Mouse (Mus musculus): ENCODE data around the gene Caprin1. TPM values are rescaled to one million over a fixed set of nuclear protein-coding genes. Genes with fewer than 3 reads are reported as not detected.

Caprin1 gene
- polyA plus RNA-seq, 1 experiment from 2014 or later = 337 TPM

DNA sequence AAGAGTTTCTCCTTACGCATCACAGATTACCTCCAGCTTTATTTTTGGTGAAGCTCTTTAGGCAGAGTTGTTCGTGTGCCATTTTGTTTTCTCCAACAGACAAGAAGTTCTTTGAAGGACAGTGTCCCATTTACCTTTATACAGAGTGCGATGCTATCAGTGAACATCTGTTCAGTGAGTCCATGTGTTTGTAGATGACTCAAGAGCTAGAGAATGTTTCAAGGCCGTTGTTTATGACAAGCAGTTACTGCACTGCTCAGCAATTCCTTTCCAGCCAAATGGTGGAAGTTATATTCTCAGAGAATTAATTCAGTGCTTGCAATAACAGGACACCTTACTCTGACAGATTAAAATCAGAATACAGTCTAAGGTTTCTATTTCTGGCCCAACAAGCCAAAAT, 27.5 kb upstream of the Caprin1 start:
- no peaks in the 10 kb centered on the region for H3K9me3 ChIP-seq (replicated peaks)
- no peaks in the 10 kb centered on the region for H3K36me3 ChIP-seq
- H3K9ac ChIP-seq = no peak overlapping the region
- no peak overlapping the region for H3K4me3 ChIP-seq (replicated peaks)
- no peaks in the 10 kb centered on the region for H3K27me3 ChIP-seq
- H3K4me1 ChIP-seq = no peaks in the 10 kb centered on the region
- WGBS = 75% methylated on average over 4 of the region's 4 CpGs
- H3K4me2 ChIP-seq = no peak overlapping the region
- ATAC-seq (replicated peaks; ENCODE audit: low FRiP score) = no peak
- no peak overlapping the region for H3K27ac ChIP-seq

DNA sequence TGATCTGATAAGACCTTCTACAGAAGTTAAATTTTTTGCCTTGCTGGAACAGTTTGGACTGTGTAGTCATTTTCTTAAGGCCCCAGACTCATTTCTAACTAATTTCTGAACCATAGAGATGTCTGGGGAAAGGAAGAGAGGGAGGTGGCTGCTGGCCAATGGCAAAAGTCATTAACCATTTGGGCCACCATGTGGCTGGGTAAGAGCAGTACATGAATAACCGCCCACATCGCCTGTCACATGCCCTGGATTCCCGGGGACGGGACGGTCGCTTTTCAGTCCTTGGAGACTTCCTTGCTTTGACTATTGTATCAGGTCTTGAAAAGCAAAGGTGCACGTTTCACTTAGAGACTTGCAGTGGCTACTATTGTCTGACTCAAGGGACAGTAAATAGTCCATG, 25.1 kb upstream of the Caprin1 start:
- H3K9ac ChIP-seq = no peak overlapping the region
- no peaks in the 10 kb centered on the region for H3K36me3 ChIP-seq
- H3K27ac ChIP-seq = no peak overlapping the region
- no peaks in the 10 kb centered on the region for H3K4me1 ChIP-seq
- WGBS = 64% methylated on average over 7 of the region's 7 CpGs
- no peak overlapping the region for H3K4me2 ChIP-seq
- no peaks in the 10 kb centered on the region for H3K9me3 ChIP-seq (replicated peaks)
- no peak for ATAC-seq (replicated peaks; ENCODE audit: low FRiP score)
- H3K4me3 ChIP-seq (replicated peaks) = no peak overlapping the region
- no peaks in the 10 kb centered on the region for H3K27me3 ChIP-seq

DNA sequence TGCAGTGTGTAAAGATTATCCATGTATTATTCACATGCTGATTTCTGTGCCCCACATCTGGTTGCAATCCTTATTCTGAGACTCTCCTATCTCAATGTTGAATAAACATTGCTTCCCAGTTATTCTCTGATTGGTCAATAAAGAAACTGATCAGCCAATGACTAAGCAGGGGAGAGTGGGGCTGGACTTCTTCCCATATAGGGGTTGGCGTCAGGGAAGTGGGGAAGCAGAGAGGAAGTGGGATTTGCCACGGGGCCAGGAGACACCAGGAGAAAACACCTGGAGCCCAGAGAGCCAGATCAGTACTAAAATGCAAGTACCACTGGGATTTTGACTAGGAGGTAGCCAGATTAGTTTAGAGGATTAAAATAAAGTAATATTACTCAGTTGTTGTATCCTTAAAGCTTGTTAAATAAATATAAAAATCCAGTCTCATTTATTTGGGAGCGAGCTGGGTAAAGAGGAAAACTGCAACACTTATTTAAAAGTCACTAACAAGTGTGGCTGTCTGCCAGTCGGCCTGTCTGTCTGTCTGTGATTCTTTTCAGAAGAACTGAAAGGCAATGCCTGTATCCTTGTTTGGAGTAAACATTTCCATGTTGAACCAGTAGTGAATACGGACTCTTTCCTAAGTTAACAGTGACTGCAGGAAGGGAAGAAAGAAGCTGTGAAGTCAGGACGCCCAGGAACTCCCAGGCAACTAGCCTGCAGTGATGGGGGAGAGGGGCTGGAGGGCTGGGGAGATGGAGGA, 19.9 kb upstream of the Caprin1 start:
- H3K4me3 ChIP-seq (replicated peaks) = no peak overlapping the region; the same call in 1 of the 2 replicates
- WGBS = 42% methylated on average over 6 of the region's 6 CpGs
- H3K27ac ChIP-seq = no peak overlapping the region
- H3K4me1 ChIP-seq = no peaks in the 10 kb centered on the region
- peak overlapping the region; percentile 41 for H3K4me2 ChIP-seq
- ATAC-seq (replicated peaks; ENCODE audit: low FRiP score) = peak; percentile 62; the same call in 1 of the 2 replicates
- H3K9ac ChIP-seq = no peak overlapping the region
- H3K9me3 ChIP-seq (replicated peaks) = no peaks in the 10 kb centered on the region
- no peaks in the 10 kb centered on the region for H3K27me3 ChIP-seq
- no peaks in the 10 kb centered on the region for H3K36me3 ChIP-seq

DNA sequence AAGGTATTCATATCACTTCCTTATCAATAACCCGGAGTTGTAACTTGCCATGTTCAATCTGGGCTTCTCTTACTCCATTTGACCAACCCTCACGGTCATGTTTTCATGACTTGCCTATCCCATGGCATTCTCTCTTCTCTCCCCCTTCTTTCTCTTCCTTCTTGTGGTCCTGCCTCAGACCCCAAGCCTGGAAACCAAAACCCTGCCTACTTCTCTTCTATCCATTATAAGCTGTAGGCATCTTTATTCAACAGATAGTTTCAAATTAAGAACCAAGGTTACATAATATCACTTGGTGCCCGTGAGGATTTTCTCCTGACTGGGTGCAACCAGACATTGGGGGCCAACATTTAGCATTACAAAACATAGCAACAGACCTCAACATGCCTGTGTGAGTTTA, 18.5 kb upstream of the Caprin1 start:
- no peaks in the 10 kb centered on the region for H3K27me3 ChIP-seq
- H3K9me3 ChIP-seq (replicated peaks) = no peaks in the 10 kb centered on the region
- WGBS = 82% methylated on average over 3 of the region's 3 CpGs
- H3K4me1 ChIP-seq = no peaks in the 10 kb centered on the region
- no peak overlapping the region for H3K4me3 ChIP-seq (replicated peaks)
- H3K36me3 ChIP-seq = no peaks in the 10 kb centered on the region
- ATAC-seq (replicated peaks; ENCODE audit: low FRiP score) = no peak
- H3K27ac ChIP-seq = no peak overlapping the region
- H3K9ac ChIP-seq = no peak overlapping the region
- no peak overlapping the region for H3K4me2 ChIP-seq

DNA sequence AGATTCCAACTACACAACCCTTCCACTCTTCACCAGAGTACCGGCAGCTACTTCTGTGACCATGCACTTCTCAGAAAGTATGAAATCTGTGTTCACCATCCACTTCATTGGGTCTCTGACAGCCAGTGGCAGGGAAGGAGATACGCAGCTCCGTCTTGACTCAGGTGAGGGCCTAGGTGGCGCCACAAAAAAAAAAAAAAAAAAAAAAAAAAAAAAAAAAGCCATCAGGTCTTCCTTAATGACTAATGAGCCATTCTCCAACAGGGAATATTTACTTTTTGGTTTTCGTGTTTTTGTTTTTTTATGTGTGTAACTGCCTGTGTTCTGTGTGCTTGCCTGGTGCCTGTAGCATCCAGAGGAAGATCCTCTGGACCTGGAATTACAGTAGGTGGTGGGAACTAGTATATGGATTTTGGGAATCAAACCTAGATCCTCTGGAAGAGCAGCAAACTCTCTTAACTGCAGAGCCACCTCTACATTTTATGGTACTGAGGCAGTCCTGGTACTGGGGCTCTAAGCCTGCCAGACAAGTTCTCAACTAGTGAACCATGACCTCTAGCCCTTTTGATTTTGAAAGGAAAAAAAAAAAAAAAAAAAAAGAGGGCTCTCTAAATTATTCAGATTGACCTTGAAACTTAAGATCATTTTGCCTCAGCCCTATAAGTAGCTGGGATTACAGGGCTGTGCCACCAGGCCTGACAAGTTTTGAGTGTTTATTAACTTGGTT, 14.2 kb upstream of the Caprin1 start:
- no peak for ATAC-seq (replicated peaks; ENCODE audit: low FRiP score)
- Histone ChIP-seq H3K27me3 (no peaks in the 10 kb centered on the region), H3K36me3 (no peaks in the 10 kb centered on the region), H3K4me1 (no peaks in the 10 kb centered on the region), H3K4me3 (replicated peaks) (no peak overlapping the region), H3K27ac (no peak overlapping the region), H3K4me2 (no peak overlapping the region), H3K9me3 (replicated peaks) (no peaks in the 10 kb centered on the region), H3K9ac (no peak overlapping the region)
- WGBS = 64% methylated on average over 5 of the region's 5 CpGs

DNA sequence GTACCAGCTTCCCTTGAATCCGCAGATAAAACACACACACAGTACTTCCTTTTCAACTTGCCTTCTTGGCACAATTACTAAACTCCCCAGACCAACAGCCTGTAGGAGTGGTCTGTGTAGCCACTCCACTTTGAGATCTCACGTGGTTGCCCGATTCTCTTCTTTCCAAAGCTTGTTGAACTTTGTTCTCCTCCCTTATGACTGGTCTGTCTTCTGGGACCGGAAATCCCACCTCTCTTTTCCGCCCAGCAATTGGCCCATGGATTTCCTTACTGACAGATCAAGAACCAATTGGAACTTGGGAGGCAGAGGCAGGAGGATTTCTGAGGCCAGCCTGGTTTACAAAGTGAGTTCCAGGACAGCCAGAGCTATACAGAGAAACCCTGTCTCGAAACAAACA, 13.0 kb upstream of the Caprin1 start:
- Histone ChIP-seq H3K27ac (no peak overlapping the region), H3K4me3 (replicated peaks) (no peak overlapping the region), H3K9ac (no peak overlapping the region), H3K4me2 (no peak overlapping the region), H3K4me1 (no peaks in the 10 kb centered on the region), H3K9me3 (replicated peaks) (no peaks in the 10 kb centered on the region), H3K36me3 (no peaks in the 10 kb centered on the region), H3K27me3 (no peaks in the 10 kb centered on the region)
- ATAC-seq (replicated peaks; ENCODE audit: low FRiP score) = no peak
- WGBS = 87% methylated on average over 6 of the region's 6 CpGs

DNA sequence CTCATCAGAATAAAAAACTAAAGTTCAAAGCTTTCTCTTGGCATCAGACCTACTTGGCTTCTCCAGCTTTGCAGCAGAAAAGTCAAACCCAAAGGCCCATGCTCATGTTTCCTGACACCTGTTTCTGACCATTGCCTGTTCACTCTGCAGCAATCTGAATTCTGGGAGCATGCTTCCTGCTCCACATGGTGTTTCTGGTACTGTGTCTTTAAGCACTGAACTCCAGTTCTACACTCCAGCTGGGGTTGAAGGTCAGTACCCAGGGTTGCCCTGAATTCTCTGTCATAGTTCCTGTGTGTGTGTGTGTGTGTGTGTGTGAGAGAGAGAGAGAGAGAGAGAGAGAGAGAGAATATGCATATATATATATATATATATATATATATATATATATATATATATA, 11.0 kb upstream of the Caprin1 start:
- no peak overlapping the region for H3K27ac ChIP-seq
- no peaks in the 10 kb centered on the region for H3K27me3 ChIP-seq
- H3K4me1 ChIP-seq = peaks cover 6% of the 10 kb centered on the region
- H3K4me2 ChIP-seq = no peak overlapping the region
- H3K36me3 ChIP-seq = no peaks in the 10 kb centered on the region
- no peak for ATAC-seq (replicated peaks; ENCODE audit: low FRiP score)
- no peak overlapping the region for H3K4me3 ChIP-seq (replicated peaks)
- no peaks in the 10 kb centered on the region for H3K9me3 ChIP-seq (replicated peaks)
- no peak overlapping the region for H3K9ac ChIP-seq

DNA sequence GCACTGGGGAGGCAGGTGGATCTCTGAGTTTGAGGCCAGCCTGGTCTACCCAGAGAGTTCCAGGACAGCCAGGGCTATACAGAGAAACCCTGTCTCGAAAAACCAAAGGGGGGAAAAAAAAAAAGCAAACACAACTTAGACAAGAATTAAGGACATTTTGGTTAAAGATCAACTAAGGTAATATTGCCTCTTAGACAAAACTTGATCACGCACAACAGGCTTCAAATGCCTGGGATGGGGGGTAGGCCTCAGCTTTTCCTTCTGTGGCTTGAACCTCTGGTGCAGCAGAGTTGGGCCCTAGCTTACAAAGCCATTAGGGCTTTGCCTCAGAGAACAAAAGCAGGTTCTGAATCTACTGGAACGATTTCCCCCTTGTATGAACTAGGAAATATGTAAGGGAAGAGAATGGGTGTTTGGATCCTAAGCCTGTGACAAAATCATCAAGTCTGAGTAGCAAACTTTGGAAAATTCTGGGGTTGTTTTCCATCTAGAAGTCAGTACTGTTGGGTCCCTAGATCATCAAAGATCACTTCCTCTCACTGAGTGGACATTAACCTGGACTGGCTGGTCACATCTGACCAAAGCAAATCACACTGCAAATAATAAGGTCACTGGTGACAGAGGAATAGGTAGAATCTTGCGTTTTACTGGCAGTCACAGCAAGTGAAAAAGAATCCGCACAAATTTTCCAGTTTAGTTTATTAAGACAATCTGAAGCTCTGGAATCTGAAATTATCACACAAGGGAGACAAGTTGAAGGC, 6.5 kb upstream of the Caprin1 start:
- peak overlapping the region; percentile 48; the same call in 1 of the 2 replicates for H3K27ac ChIP-seq
- 65% methylated on average over 5 of the region's 5 CpGs for WGBS

DNA sequence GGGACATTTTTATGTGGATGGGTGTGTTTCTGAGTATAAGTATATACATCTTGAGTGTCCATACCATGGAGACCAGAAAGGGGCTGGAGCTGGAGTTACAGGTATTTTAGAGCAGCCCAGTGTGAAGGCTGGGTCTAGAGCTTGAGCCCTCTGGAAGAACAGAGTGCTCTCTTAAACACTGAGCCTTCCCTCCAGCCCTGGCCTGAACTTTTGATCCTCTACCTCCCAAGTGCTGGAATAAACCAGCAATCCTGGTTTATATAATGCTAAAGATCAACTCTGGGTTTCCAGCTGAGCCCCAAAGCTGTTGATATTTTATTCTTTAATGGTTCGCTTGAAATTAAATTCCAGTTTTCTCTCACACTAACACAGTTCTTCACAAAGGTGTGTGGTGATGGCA, 5.0 kb upstream of the Caprin1 start:
- Histone ChIP-seq H3K27ac (no peak overlapping the region), H3K27me3 (no peaks in the 10 kb centered on the region), H3K36me3 (no peaks in the 10 kb centered on the region), H3K4me1 (peaks cover 20% of the 10 kb centered on the region), H3K9ac (no peak overlapping the region), H3K4me2 (no peak overlapping the region), H3K4me3 (replicated peaks) (no peak overlapping the region), H3K9me3 (replicated peaks) (no peaks in the 10 kb centered on the region)
- WGBS = 92% methylated on average over 1 of the region's 1 CpGs
- no peak for ATAC-seq (replicated peaks; ENCODE audit: low FRiP score)

More for the DNA sequence above, 6.5 kb upstream of the Caprin1 start:
- H3K36me3 ChIP-seq = no peaks in the 10 kb centered on the region
- no peaks in the 10 kb centered on the region for H3K9me3 ChIP-seq (replicated peaks)
- ATAC-seq (replicated peaks; ENCODE audit: low FRiP score) = no peak
- no peak overlapping the region for H3K4me3 ChIP-seq (replicated peaks)
- H3K27me3 ChIP-seq = no peaks in the 10 kb centered on the region
- H3K4me1 ChIP-seq = peaks cover 10% of the 10 kb centered on the region
- H3K4me2 ChIP-seq = no peak overlapping the region
- no peak overlapping the region for H3K9ac ChIP-seq

DNA sequence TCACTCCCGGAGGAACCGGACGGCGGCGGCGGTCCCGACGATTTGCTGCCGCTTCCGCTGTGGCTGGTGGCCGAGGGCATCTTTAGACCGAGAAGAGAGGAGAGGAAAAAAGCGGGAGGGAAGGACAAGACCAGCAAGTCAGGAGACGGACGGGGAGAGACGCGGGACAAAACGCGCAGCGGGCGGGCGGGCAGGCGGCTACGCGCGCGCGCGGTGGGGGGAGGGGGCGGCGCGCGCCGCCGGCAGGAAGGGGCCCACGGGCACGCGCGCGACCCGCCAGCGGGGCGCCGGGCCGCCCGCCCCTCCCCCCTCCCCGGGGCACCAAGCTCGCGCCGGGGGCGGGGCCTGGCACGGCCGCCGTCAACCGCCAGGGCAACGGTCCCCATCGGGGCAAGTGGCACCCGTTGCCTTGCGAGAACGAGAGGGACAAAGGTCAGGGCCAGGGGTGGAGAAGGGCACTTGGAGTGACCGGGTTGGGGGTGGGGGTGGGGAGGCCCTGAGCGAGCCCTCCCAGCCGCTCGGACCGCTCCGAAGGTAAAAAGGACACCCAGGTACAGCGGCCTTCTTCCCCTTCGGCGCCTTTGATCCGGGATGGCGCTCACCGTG, 485 bp downstream of the Caprin1 start:
- under 1% methylated on average over 58 of the region's 72 CpGs for WGBS
- Histone ChIP-seq H3K9me3 (replicated peaks) (no peaks in the 10 kb centered on the region), H3K36me3 (peaks cover 19% of the 10 kb centered on the region), H3K27ac (peak overlapping the region; percentile 100), H3K4me1 (peaks cover 30% of the 10 kb centered on the region), H3K4me2 (peak overlapping the region; percentile 66), H3K9ac (peak overlapping the region; percentile 97), H3K4me3 (replicated peaks) (peak overlapping the region; percentile 97), H3K27me3 (no peaks in the 10 kb centered on the region)
- peak; percentile 73 for ATAC-seq (replicated peaks; ENCODE audit: low FRiP score)

DNA sequence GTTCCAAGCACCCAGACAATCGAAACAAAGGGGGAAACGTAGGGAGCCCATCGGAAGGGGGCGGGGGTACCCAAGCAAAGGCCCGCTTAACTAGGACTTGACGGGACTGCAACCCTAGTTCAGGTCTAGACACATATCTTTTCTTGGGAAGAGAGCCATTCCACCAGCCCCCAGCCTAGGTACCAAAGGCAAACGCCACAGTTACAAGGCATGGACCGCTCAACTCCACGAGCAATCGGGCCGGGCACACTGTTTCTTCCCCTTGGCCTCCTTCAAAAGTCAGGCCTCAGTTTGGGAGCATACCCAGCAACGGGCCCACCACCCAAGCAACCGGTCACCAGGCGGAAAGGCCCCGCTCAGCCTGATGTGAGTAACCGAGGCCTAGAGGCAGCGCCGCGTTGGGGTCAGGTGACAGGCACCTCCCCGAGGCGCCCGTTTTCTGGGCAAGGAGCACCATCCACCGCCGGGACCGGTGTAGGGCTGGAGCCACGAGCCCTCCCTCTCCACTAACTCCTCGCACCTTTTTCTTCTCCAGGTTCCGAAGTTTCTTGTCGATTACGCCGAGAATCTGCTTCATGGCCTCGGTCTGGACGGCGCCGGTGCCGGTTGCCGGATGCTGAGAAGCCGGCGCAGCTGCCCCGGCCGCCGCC, 1.1 kb downstream of the Caprin1 start:
- peaks cover 32% of the 10 kb centered on the region for H3K4me1 ChIP-seq
- H3K27ac ChIP-seq = peak overlapping the region; percentile 100
- H3K4me3 ChIP-seq (replicated peaks) = peak overlapping the region; percentile 97
- peak overlapping the region; percentile 66 for H3K4me2 ChIP-seq
- 0% methylated on average over 42 of the region's 42 CpGs for WGBS
- H3K27me3 ChIP-seq = no peaks in the 10 kb centered on the region
- no peaks in the 10 kb centered on the region for H3K9me3 ChIP-seq (replicated peaks)
- ATAC-seq (replicated peaks; ENCODE audit: low FRiP score) = peak; percentile 20
- peaks cover 22% of the 10 kb centered on the region for H3K36me3 ChIP-seq
- peak overlapping the region; percentile 97 for H3K9ac ChIP-seq
